Mouse (Mus musculus) erythroblast, embryonic 14.5 days (primary cell): ENCODE measurements around the gene Hist1h2be.

ENCODE experiments used
- GATA1 ChIP-seq: IDR thresholded peaks from 2 replicates; pipeline ENCODE4 v1.6.1; 2012; ENCODE audit warnings: low read length, inconsistent platforms, mixed read lengths
- TAL1 ChIP-seq: IDR thresholded peaks from 3 replicates; pipeline ENCODE4 v1.6.1; 2012; ENCODE audit warnings: low read length, inconsistent platforms, mixed read lengths

DNA sequence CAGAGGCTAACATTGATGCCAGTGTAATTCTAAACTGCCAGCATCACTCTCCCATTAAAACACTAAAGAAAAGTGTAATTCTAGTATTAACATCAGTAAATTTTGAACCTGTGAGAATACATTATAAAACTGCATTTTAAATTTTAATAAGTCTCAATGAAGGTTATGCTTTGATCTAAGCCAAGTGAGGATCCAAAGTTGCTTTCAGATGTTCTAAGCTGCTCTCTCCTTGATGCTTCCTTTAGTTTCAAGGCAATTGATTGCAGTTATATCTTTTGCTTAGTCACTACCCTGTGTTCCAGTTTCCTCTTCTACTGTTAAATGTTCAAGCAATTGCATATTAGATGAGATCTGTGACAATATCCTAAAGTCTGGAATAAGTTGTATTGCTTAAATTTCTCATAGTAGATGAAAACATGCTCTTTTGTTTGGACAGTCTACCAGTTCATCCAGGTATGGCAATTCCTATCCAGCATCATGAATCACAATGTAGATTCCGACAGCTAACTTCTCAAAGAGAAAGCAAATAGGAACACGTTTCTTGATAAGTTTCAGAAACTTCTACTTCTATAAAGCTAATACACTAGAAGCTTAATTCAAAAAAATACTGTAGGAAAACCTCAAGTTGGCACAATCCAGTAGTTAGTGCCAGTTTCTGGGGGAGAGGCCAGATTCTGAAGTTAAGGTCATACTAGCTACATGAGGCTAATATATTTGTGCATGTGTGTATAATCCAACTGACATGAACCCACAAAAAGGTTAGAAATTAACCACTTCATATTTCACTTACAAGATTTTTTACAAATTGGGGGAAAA, 48.5 kb downstream of the Hist1h2be start:
- no peak for TF ChIP-seq TAL1
- TF ChIP-seq GATA1: no peak
